Mouse (Mus musculus) stomach, embryonic 15.5 days (tissue): Measurements from ENCODE around the gene Rab33a. TPM values are rescaled to one million over a fixed set of nuclear protein-coding genes. Genes with fewer than 3 reads are reported as not detected.

Experiments
- ATAC-seq: fragments of 200-750 bp; cut with Nextera tagmentation; 2 replicates; pipeline ENCODE4 v1.8.0; 2017; ENCODE audit warnings: low read depth, moderate number of reproducible peaks, moderate TSS enrichment; ENCODE audit not compliant: insufficient read depth, low FRiP score
- H3K27ac ChIP-seq: fragments of 300-500 bp; sonication (generic); 2 replicates; pipeline ENCODE4 v1.5.1; 2015; ENCODE audit warnings: mild to moderate bottlenecking, inconsistent platforms
- H3K27me3 ChIP-seq: fragments of 300-500 bp; sonication (generic); replicated peaks from 2 replicates; pipeline ENCODE4 v1.6.1; 2015; ENCODE audit warnings: inconsistent platforms
- H3K36me3 ChIP-seq: fragments of 300-500 bp; sonication (generic); 2 replicates; pipeline ENCODE4 v1.6.1; 2015; ENCODE audit warnings: inconsistent platforms
- H3K4me1 ChIP-seq: fragments of 300-500 bp; sonication (generic); 2 replicates; pipeline ENCODE4 v1.6.1; 2015; ENCODE audit warnings: inconsistent platforms
- H3K4me2 ChIP-seq: fragments of 300-500 bp; sonication (generic); 2 replicates; pipeline ENCODE4 v1.6.1; 2015; ENCODE audit warnings: mild to moderate bottlenecking, inconsistent platforms
- H3K4me3 ChIP-seq: fragments of 300-500 bp; sonication (generic); replicated peaks from 2 replicates; pipeline ENCODE4 v1.5.1; 2015; ENCODE audit warnings: inconsistent platforms
- H3K9ac ChIP-seq: fragments of 300-500 bp; sonication (generic); 2 replicates; pipeline ENCODE4 v1.6.1; 2015; ENCODE audit warnings: inconsistent platforms
- H3K9me3 ChIP-seq: fragments of 300-500 bp; sonication (generic); 2 replicates; pipeline ENCODE4 v1.6.1; 2016; ENCODE audit warnings: inconsistent platforms
- WGBS: fragments of 180-500 bp; shearing (Covaris S2); methylation state at CpG from one replicate; pipeline ENCODE4 v1.1.7; 2015; 5-methylcytosine and 5-hydroxymethylcytosine counted together
- polyA plus RNA-seq: library from polyadenylated mRNA; unstranded; fragments of >200 nt; fragmentation: Nextera tagmentation; extraction: Ambion mirVana; gene quantifications from 2 replicates; pipeline ENCODE4 v1.2.1, GENCODE M21; 2015

Rab33a gene
- polyA plus RNA-seq, result 6.3 and 7.3 TPM in 2 replicates

DNA sequence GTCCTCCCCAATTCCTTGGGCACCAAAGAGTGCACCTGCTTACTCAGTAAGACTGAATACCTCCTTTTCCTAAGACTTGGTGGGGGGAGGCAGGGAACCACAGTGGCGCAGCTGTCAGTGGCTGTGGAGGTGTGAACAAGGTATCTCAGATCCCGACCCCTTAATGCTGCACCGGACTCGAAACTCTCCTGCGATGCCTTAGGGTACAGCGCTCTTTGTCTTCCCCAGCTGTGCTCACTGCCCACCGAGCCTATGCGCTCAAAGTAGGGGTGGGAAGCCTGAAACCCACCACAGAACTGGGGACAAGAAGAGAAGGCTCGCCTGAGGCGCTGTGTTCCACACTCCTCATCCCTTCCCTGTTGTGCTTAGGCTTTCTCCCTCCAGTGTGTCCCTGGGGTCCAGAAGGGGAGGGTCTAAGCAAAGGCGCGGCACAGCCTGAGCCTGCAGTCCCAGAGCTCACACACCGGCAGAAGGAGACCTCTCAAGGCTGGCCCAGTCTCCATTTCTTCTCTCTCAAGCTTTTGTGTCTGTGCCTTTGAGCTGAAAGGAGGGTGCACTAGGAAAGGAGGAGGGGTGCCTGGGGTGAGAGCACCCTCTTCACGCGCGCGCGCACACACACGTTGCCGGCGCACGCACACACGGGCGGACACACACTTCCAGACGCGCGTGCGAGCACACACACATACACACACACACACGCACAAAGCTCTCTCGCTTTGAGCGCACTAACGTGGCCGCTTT lies at the start of gene Rab33a:
TSS of gene Rab33a (plus strand) at position 478 of the 741 bp plus-strand sequence.
- Histone ChIP-seq H3K27ac (no peak within 1 kb of the TSS), H3K36me3 (no peaks in the 10 kb centered on the region), H3K27me3 (no peaks in the 10 kb centered on the region), H3K4me3 (peak within 1 kb of the TSS; percentile 45), H3K4me2 (peak within 1 kb of the TSS; percentile 72), H3K4me1 (no peaks in the 10 kb centered on the region; the same call in 1 of the 2 replicates), H3K9ac (peak within 1 kb of the TSS; percentile 25; the same call in 1 of the 2 replicates), H3K9me3 (no peaks in the 10 kb centered on the region)
- ATAC-seq, result peak; percentile 61; the same call in 1 of the 2 replicates
- WGBS, result 18% methylated on average over 33 of the region's 33 CpGs

- Histone ChIP-seq H3K4me3 (no peak overlapping the region), H3K27me3 (no peaks in the 10 kb centered on the region), H3K27ac (no peak overlapping the region), H3K4me1 (no peaks in the 10 kb centered on the region), H3K9ac (no peak overlapping the region), H3K9me3 (no peaks in the 10 kb centered on the region), H3K4me2 (no peak overlapping the region), H3K36me3 (no peaks in the 10 kb centered on the region)
- 77% methylated on average over 4 of the region's 4 CpGs for WGBS
- no peak for ATAC-seq
These were observed 38.0 kb upstream of the Rab33a start for GRCm38 (mm10) chrX:48481095-48481494.

DNA sequence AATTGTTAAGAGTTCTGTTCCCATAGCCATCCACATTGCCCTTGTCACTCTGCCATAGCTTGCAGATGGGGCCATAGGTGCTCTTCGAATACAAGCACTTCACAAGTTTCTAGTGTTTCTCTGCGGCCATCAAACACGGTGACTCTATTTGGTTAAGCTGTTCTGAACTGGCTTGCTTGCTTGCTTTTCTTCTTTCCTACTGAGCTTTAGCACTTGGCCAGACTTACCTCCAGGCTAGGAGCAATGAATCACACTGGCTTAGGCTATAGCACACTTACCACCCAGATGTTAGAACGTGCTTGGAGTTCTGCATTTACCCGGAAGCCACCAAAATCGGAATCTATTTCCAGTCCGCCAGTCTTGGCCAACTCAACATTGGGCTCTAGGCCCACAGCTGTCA lies 37.4 kb upstream of the Rab33a start:
- WGBS, result 89% methylated on average over 7 of the region's 7 CpGs
- no peak for ATAC-seq
- no peaks in the 10 kb centered on the region for H3K36me3 ChIP-seq
- H3K4me3 ChIP-seq, result no peak overlapping the region
- no peak overlapping the region for H3K27ac ChIP-seq
- no peaks in the 10 kb centered on the region for H3K4me1 ChIP-seq
- no peak overlapping the region for H3K4me2 ChIP-seq
- no peaks in the 10 kb centered on the region for H3K27me3 ChIP-seq
- no peaks in the 10 kb centered on the region for H3K9me3 ChIP-seq
- H3K9ac ChIP-seq, result no peak overlapping the region

DNA sequence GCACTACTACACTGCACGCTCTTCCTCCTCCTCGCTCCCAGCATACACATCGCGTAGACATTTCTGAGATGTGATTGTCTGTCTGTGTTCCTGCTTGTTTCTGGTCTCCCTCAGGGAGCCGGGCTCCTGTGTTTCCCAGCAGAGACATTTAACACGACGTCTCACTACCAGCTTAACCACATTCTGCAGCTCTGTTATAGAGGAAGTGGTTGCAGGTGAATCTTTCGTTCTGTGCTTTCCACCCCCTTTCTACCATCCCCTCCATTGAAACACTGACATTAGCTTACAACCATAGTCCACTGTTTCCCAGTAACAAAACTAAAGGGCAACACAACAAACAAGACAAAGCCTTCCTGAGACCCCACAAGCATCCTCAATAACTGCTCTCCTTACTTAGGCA lies 25.3 kb upstream of the Rab33a start:
- Histone ChIP-seq H3K27me3 (no peaks in the 10 kb centered on the region), H3K9me3 (no peaks in the 10 kb centered on the region), H3K27ac (no peak overlapping the region), H3K4me3 (no peak overlapping the region), H3K4me2 (no peak overlapping the region), H3K9ac (no peak overlapping the region), H3K4me1 (no peaks in the 10 kb centered on the region), H3K36me3 (no peaks in the 10 kb centered on the region)
- WGBS, result 88% methylated on average over 8 of the region's 8 CpGs
- ATAC-seq, result no peak

DNA sequence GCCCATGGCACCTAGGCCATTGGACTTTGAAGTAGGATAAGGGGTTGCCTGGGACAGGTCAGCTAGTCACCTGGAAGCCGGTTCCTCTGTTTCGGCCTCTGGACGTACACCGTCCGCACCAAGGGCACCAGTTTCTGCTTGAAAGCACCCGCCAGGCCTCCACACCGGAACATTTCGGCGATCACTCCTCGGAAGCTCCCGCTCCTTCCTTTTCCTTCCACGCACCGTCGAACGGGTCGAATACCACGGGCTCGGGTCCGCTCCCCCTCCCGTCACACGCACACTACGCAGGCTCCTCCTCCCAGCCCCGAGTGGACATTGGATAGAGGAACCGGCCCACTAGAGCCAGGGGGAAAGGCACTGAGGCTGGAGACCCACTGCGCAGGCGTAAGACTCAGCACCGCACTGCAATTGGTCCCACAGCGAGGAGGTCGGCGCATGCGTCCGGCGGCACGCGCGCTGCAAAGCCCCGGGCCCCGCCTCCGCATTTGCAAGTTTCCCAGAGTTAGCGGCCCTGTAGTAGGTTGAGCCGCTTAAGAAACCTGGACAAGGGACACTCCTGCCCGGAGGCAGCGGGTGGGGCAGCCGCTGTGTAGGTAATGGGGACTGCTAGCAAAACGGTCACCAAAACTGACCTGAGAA lies 5.8 kb upstream of the Rab33a start, which contains the start of gene Aifm1:
TSS of gene Aifm1 (minus strand) at position 398 of the 642 bp plus-strand sequence.
- Histone ChIP-seq H3K9me3 (no peaks in the 10 kb centered on the region), H3K36me3 (no peaks in the 10 kb centered on the region), H3K27me3 (no peaks in the 10 kb centered on the region), H3K4me2 (peak within 1 kb of the TSS; percentile 52), H3K27ac (no peak within 1 kb of the TSS), H3K9ac (peak within 1 kb of the TSS; percentile 17; the same call in 1 of the 2 replicates), H3K4me1 (no peaks in the 10 kb centered on the region; the same call in 1 of the 2 replicates), H3K4me3 (peak within 1 kb of the TSS; percentile 53)
- WGBS, result 18% methylated on average over 45 of the region's 45 CpGs
- ATAC-seq, result peak; percentile 98

DNA sequence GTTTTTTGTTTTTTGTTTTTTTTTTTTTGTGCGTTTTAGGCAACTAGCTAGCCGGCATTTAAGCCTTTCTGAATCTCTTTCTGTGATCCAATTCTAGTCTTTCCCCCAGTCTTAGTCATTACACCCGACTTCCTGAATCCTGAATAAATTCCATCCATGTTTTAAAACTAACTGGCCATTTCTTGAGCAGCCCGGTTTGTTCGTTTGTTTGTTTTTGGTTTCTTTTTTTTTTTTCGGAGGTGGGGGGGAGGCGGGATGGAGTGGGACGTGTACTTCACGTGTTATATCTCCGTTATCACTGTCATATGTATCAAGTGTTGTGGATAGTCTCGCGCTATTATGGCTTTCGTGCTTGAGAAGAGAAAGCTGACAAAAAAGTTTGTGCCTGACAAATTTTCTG lies 5.3 kb upstream of the Rab33a start:
- 23% methylated on average over 13 of the region's 13 CpGs for WGBS
- Histone ChIP-seq H3K9ac (no peak overlapping the region), H3K4me1 (no peaks in the 10 kb centered on the region; the same call in 1 of the 2 replicates), H3K27ac (no peak overlapping the region), H3K36me3 (no peaks in the 10 kb centered on the region), H3K27me3 (no peaks in the 10 kb centered on the region), H3K9me3 (no peaks in the 10 kb centered on the region), H3K4me3 (peak overlapping the region; percentile 53), H3K4me2 (peak overlapping the region; percentile 52)
- no peak for ATAC-seq

- no peak overlapping the region for H3K27ac ChIP-seq
- H3K4me1 ChIP-seq, result no peaks in the 10 kb centered on the region; the same call in 1 of the 2 replicates
- peak; percentile 43; the same call in 1 of the 2 replicates for ATAC-seq
- no peaks in the 10 kb centered on the region for H3K36me3 ChIP-seq
- H3K9ac ChIP-seq, result no peak overlapping the region
- peak overlapping the region; percentile 45 for H3K4me3 ChIP-seq
- 24% methylated on average over 15 of the region's 15 CpGs for WGBS
- H3K27me3 ChIP-seq, result no peaks in the 10 kb centered on the region
- peak overlapping the region; percentile 72 for H3K4me2 ChIP-seq
- H3K9me3 ChIP-seq, result no peaks in the 10 kb centered on the region
These were observed 776 bp upstream of the Rab33a start for GRCm38 (mm10) chrX:48518211-48518807.

DNA sequence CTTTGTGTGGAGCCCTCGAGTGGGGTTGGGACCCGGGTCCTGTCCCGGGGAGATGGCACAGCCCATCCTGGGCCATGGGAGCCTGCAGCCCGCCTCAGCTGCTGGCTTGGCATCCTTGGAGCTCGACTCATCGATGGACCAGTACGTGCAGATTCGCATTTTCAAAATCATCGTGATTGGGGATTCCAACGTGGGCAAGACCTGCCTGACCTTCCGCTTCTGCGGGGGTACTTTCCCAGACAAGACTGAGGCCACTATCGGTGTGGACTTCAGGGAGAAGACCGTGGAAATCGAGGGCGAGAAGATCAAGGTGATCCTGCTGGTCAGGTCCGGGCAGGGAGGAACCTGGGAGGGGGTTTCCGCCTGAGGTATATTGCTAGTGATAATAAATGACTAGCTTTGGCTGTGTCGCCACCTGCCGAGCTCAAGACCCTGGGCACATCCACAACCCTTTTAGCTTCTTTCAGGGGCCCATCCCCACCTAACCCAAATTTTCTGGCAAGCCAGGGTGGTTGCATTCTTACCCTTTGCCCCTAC lies 532 bp downstream of the Rab33a start:
- H3K27me3 ChIP-seq, result no peaks in the 10 kb centered on the region
- 0 out of 2 replicates have a peak, but pooled peaks have one; percentile 15 for ATAC-seq
- H3K36me3 ChIP-seq, result no peaks in the 10 kb centered on the region
- H3K9ac ChIP-seq, result peak overlapping the region; percentile 25; the same call in 1 of the 2 replicates
- no peaks in the 10 kb centered on the region for H3K4me1 ChIP-seq
- no peak overlapping the region for H3K27ac ChIP-seq
- peak overlapping the region; percentile 45 for H3K4me3 ChIP-seq
- WGBS, result 23% methylated on average over 20 of the region's 20 CpGs
- no peaks in the 10 kb centered on the region for H3K9me3 ChIP-seq
- peak overlapping the region; percentile 72 for H3K4me2 ChIP-seq

GRCm38 (mm10) chrX:48521651-48522050 lies 2.6 kb downstream of the Rab33a start:
- H3K27ac ChIP-seq, result no peak overlapping the region
- no peaks in the 10 kb centered on the region for H3K9me3 ChIP-seq
- no peak overlapping the region for H3K4me2 ChIP-seq
- 62% methylated on average over 3 of the region's 3 CpGs for WGBS
- H3K9ac ChIP-seq, result no peak overlapping the region
- no peaks in the 10 kb centered on the region for H3K27me3 ChIP-seq
- H3K4me1 ChIP-seq, result no peaks in the 10 kb centered on the region
- no peaks in the 10 kb centered on the region for H3K36me3 ChIP-seq
- no peak overlapping the region for H3K4me3 ChIP-seq
- no peak for ATAC-seq

DNA sequence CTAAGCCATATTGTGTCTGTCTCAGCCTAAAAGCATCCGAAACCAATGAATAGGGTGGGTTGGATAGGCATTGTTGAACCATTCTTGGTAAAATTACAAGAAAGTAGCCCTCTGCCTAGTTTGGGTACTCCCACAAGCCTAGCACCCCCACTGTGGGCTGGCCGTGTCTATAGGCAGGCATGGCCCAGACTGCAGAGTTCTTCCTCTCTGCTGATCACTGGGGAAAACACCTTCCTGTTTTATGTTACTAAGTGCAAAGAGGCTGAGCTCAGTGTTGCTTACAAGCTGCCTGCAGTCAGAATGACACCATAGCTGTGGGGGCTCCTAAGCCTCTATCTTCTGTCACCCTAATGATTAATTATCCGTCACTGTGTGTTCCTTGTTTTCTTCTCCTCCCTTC lies 4.4 kb downstream of the Rab33a start:
- Histone ChIP-seq H3K9me3 (no peaks in the 10 kb centered on the region), H3K9ac (no peak overlapping the region), H3K4me2 (no peak overlapping the region), H3K27me3 (no peaks in the 10 kb centered on the region), H3K27ac (no peak overlapping the region), H3K4me1 (no peaks in the 10 kb centered on the region), H3K36me3 (no peaks in the 10 kb centered on the region), H3K4me3 (no peak overlapping the region)
- no peak for ATAC-seq
- WGBS, result 68% methylated on average over 3 of the region's 3 CpGs

- no peaks in the 10 kb centered on the region for H3K9me3 ChIP-seq
- ATAC-seq, result no peak
- H3K36me3 ChIP-seq, result no peaks in the 10 kb centered on the region
- 67% methylated on average over 1 of the region's 1 CpGs for whole genome bisulfite sequencing
- no peak overlapping the region for H3K4me3 ChIP-seq
- H3K4me2 ChIP-seq, result no peak overlapping the region
- H3K27ac ChIP-seq, result no peak overlapping the region
- no peaks in the 10 kb centered on the region for H3K27me3 ChIP-seq
- H3K9ac ChIP-seq, result no peak overlapping the region
- H3K4me1 ChIP-seq, result no peaks in the 10 kb centered on the region
These were observed 6.2 kb downstream of the Rab33a start for GRCm38 (mm10) chrX:48525332-48525731.
